Mouse (Mus musculus) forebrain, embryonic 12.5 days (tissue): ENCODE results near the gene Klhdc9. TPM values are rescaled to one million over a fixed set of nuclear protein-coding genes. Genes with fewer than 3 reads are reported as not detected.

ENCODE experiments used
- ATAC-seq: fragments of 200-750 bp; cut with Nextera tagmentation; 2 replicates; pipeline ENCODE4 v1.8.0; 2017; ENCODE audit warnings: moderate TSS enrichment; ENCODE audit not compliant: low FRiP score
- H3K27ac ChIP-seq: fragments of 300-500 bp; sonication (generic); 2 replicates; pipeline ENCODE4 v1.5.1; 2016; ENCODE audit warnings: mild to moderate bottlenecking
- H3K27me3 ChIP-seq: fragments of 300-500 bp; sonication (generic); 2 replicates; pipeline ENCODE4 v1.6.1; 2016; ENCODE audit warnings: mild to moderate bottlenecking
- H3K36me3 ChIP-seq: fragments of 300-500 bp; sonication (generic); replicated peaks from 2 replicates; pipeline ENCODE4 v1.6.1; 2016; ENCODE audit warnings: mild to moderate bottlenecking
- H3K4me1 ChIP-seq: fragments of 300-500 bp; sonication (generic); 2 replicates; pipeline ENCODE4 v1.6.1; 2016
- H3K4me2 ChIP-seq: fragments of 300-500 bp; sonication (generic); 2 replicates; pipeline ENCODE4 v1.6.1; 2016; ENCODE audit warnings: mild to moderate bottlenecking, moderate library complexity
- H3K4me3 ChIP-seq: fragments of 300-500 bp; sonication (generic); replicated peaks from 2 replicates; pipeline ENCODE4 v1.5.1; 2016; ENCODE audit warnings: mild to moderate bottlenecking
- H3K9ac ChIP-seq: fragments of 300-500 bp; sonication (generic); 2 replicates; pipeline ENCODE4 v1.6.1; 2016; ENCODE audit warnings: mild to moderate bottlenecking
- H3K9me3 ChIP-seq: fragments of 300-500 bp; sonication (generic); 2 replicates; pipeline ENCODE4 v1.6.1; 2016
- WGBS: fragments of 180-500 bp; shearing (Covaris S2); methylation state at CpG from one replicate; pipeline ENCODE4 v1.1.7; 2016; 5-methylcytosine and 5-hydroxymethylcytosine counted together
- polyA plus RNA-seq: library from polyadenylated mRNA; unstranded; fragments of >200 nt; fragmentation: Nextera tagmentation; extraction: Ambion mirVana; gene quantifications from 2 replicates; pipeline ENCODE4 v1.2.1, GENCODE M21; 2016

Klhdc9 gene
- 2.5 and 2.6 TPM in 2 replicates for polyA plus RNA-seq

DNA sequence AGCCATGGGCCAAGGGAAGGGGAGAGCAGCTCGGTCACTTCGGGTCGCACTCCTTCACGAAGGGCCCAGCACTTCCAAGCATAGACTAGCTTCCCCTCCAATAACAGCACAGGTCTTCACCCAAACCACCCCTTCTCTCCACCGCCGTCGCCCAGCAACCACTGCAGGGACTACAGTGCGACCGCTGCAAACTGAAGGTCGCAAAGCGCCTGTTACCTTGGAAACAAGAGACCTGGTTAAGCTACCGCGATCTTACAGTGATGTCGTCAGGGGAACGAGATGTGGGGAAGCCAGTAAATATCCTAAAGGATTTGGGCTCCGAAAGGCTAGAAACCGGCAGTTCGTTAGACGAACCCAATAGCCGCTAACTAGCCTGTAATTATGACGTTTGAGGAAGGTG lies at the start of gene Klhdc9:
Klhdc9 (minus strand) TSS at position 143 of the 400 bp plus-strand sequence.
- Histone ChIP-seq H3K27me3 (no peaks in the 10 kb centered on the region), H3K4me2 (peak within 1 kb of the TSS; percentile 81), H3K9me3 (no peaks in the 10 kb centered on the region), H3K9ac (peak within 1 kb of the TSS; percentile 63), H3K27ac (peak within 1 kb of the TSS; percentile 80), H3K36me3 (peaks cover 21% of the 10 kb centered on the region), H3K4me3 (peak within 1 kb of the TSS; percentile 52), H3K4me1 (peaks cover 10% of the 10 kb centered on the region)
- ATAC-seq: peak; percentile 96
- WGBS: under 1% methylated on average over 21 of the region's 21 CpGs

DNA sequence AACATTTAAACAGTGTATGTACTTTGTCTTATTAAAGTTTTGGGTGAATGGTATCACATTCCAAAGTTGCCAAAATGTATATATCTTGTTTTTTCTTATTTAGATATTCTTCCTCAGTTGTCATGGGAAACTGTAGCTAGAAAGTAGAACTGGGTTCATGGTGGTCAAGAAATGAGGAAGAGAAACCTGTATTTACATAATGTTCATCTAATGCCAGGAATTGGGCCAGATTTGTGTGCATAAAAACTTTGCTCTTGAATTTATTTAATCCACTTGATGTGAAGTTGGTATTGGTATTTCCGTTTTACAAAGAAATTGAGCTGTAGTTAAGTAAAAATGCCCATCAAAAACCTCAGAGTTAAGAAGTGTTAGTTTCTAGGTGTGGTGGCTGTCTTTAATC lies 49.6 kb upstream of the Klhdc9 start:
- peaks cover 20% of the 10 kb centered on the region for H3K4me1 ChIP-seq
- H3K4me2 ChIP-seq: no peak overlapping the region
- H3K4me3 ChIP-seq: no peak overlapping the region
- ATAC-seq: no peak
- 79% methylated on average over 1 of the region's 1 CpGs for WGBS
- no peak overlapping the region for H3K9ac ChIP-seq
- H3K27ac ChIP-seq: no peak overlapping the region
- peaks cover 12% of the 10 kb centered on the region for H3K36me3 ChIP-seq
- H3K9me3 ChIP-seq: no peaks in the 10 kb centered on the region
- peaks cover 31% of the 10 kb centered on the region for H3K27me3 ChIP-seq

DNA sequence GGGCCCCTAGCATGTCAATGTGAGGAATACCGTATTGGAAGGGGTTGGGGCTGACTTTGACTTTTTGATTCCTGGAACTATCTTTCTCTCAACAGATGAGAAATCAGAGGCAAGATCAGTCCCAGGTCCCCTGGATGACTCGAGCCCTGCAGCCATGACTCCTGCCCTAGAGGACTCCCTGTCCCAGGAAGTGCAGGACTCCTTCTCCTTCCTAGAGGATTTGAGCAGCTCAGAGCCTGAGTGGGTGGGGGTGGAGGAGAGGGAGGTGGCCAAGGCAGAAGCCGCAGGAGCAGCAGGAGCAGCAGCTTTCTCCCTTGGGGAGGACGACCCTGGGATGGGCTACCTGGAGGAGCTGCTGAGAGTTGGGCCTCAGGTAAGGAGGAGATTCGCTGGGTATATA lies 46.7 kb upstream of the Klhdc9 start:
- 80% methylated on average over 5 of the region's 5 CpGs for WGBS
- ATAC-seq: no peak

DNA sequence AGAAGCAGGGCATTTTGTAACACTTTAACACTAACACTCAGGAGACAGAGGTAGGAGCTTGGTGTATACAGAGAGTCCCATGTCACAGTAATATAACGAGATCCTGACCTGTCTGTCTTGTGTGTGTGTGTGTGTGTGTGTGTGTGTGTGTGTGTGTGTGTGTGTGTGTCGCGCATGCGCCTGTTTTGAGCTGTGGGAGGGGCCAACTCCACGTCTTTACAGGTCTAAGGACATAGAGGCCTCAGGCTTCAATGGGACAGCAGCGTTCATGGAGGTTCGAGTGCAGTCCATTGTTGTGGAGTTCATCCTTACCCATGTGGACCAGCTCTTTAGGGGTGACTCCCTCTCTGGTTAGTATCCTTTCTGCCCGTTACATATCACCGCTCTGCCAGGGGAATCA lies 42.4 kb upstream of the Klhdc9 start:
- H3K27me3 ChIP-seq: peaks cover 23% of the 10 kb centered on the region
- no peak overlapping the region for H3K4me2 ChIP-seq
- no peak overlapping the region for H3K27ac ChIP-seq
- 85% methylated on average over 9 of the region's 9 CpGs for WGBS
- H3K4me3 ChIP-seq: no peak overlapping the region
- H3K4me1 ChIP-seq: no peaks in the 10 kb centered on the region
- H3K36me3 ChIP-seq: no peaks in the 10 kb centered on the region
- no peaks in the 10 kb centered on the region for H3K9me3 ChIP-seq
- ATAC-seq: no peak
- no peak overlapping the region for H3K9ac ChIP-seq

More for the DNA sequence above, 46.7 kb upstream of the Klhdc9 start:
- no peak overlapping the region for H3K4me2 ChIP-seq
- no peak overlapping the region for H3K4me3 ChIP-seq
- no peaks in the 10 kb centered on the region for H3K9me3 ChIP-seq
- peaks cover 31% of the 10 kb centered on the region for H3K27me3 ChIP-seq
- H3K4me1 ChIP-seq: no peaks in the 10 kb centered on the region
- H3K27ac ChIP-seq: no peak overlapping the region
- H3K36me3 ChIP-seq: no peaks in the 10 kb centered on the region
- no peak overlapping the region for H3K9ac ChIP-seq

DNA sequence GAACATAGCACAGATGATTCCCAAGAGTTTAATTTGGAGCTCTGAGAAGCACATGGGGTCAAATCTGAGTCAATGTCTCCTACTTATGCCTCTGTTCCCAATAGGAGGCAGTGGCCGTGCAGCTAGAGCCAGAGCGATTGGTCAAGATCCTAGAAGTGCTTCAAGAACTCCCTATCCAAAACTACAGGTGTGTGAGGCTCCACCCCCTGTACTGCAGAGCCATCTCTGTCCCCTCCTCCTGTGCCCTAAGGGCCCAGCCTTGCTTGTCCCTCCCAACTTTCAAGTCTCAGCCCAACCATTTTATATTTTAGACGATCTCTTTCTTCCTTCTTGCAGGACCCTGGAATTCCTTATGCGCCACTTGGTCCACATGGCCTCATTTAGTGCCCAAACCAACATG lies 41.2 kb upstream of the Klhdc9 start:
- 86% methylated on average over 4 of the region's 4 CpGs for WGBS
- Histone ChIP-seq H3K4me2 (no peak overlapping the region), H3K27ac (no peak overlapping the region), H3K27me3 (peaks cover 19% of the 10 kb centered on the region; the same call in 1 of the 2 replicates), H3K4me1 (no peaks in the 10 kb centered on the region), H3K36me3 (no peaks in the 10 kb centered on the region), H3K9me3 (no peaks in the 10 kb centered on the region), H3K4me3 (no peak overlapping the region), H3K9ac (no peak overlapping the region)
- ATAC-seq: no peak

DNA sequence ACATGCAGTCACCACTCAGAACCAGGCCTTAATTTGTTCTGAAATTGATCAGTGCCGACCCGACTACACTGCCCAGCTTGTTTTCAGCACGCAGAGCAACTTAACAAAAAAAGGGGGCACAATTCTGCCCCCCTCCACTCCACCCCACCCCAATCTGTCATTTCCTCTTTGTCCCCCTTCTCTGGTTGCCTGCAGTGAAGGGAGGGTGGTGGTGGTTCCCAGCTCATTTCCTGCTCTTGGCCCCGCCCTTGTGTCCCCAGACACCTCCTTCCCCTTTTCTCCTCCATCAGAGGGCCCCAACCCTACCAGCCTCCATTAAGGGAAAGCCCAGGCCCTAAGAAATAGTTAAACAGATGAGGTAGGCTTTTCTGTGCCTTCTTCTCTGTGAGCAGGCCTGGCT lies 29.5 kb upstream of the Klhdc9 start:
- no peak overlapping the region for H3K27ac ChIP-seq
- no peak overlapping the region for H3K4me3 ChIP-seq
- 83% methylated on average over 4 of the region's 4 CpGs for WGBS
- no peak overlapping the region for H3K4me2 ChIP-seq
- no peak overlapping the region for H3K9ac ChIP-seq
- H3K36me3 ChIP-seq: no peaks in the 10 kb centered on the region
- ATAC-seq: no peak
- peaks cover 14% of the 10 kb centered on the region; the same call in 1 of the 2 replicates for H3K27me3 ChIP-seq
- no peaks in the 10 kb centered on the region for H3K4me1 ChIP-seq
- H3K9me3 ChIP-seq: no peaks in the 10 kb centered on the region

DNA sequence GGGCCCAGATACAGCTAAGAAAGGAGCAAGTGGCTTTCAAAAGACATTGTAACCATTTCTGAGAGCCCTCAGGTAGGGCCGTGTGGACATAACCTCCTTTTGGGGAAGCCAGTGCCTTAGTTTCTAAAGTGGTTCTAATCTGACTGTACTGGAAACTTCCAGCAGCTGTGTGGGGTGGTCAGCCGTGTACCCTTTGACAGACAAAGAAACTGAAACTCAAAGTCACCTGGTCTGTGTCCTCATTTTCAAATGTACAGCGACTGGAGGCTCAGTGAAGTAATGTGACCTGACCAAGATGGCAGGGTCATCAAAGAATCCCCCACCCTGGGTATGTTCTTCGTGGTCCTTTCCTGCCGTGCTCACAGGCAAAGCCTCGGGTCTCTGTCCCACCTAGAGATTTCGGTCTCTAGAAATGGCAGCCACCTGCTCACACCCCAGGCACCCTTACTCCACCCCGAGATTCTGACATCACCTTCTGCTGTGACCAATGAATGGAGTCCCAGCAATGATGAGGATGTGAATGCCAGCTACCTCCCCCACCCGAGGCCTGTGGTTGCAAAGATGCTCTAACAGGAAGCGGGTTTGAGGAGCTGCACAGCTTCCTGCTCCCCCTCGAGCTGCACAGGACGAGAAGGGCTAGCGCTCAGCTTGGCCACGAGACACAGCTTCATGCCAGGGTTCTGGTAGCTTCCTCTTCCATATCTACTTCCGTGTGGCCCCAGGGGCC lies 27.9 kb upstream of the Klhdc9 start, which contains the start of gene Arhgap30:
Arhgap30 (plus strand) TSS at position 579 of the 727 bp plus-strand sequence.
- H3K27ac ChIP-seq: no peak within 1 kb of the TSS
- no peak within 1 kb of the TSS for H3K4me2 ChIP-seq
- no peaks in the 10 kb centered on the region for H3K4me1 ChIP-seq
- WGBS: 84% methylated on average over 15 of the region's 15 CpGs
- no peaks in the 10 kb centered on the region for H3K36me3 ChIP-seq
- H3K9ac ChIP-seq: no peak within 1 kb of the TSS
- H3K9me3 ChIP-seq: no peaks in the 10 kb centered on the region
- ATAC-seq: no peak
- peaks cover 14% of the 10 kb centered on the region; the same call in 1 of the 2 replicates for H3K27me3 ChIP-seq
- no peak within 1 kb of the TSS for H3K4me3 ChIP-seq

DNA sequence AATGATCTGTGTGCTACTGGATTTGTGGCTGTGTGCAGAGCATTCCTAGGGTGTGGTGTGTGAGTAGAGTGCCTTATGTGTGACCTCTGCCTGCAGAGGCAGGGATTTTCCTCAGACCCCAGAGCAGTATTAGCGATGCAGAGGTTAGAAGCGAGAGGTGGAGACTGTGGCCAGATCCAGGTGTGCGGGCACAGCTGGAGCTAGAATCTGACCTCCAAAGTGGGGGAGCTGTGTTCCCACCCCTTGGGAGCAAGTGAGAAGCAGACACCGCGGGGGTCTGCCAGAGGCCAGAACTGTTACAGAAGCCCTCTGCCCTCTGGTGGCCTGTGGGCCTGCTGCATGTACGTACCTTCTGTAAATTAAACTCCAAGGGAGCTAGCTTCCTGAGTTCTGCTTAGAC lies 26.5 kb upstream of the Klhdc9 start:
- H3K36me3 ChIP-seq: no peaks in the 10 kb centered on the region
- H3K27ac ChIP-seq: no peak overlapping the region
- H3K4me1 ChIP-seq: no peaks in the 10 kb centered on the region
- no peaks in the 10 kb centered on the region for H3K9me3 ChIP-seq
- peaks cover 14% of the 10 kb centered on the region; the same call in 1 of the 2 replicates for H3K27me3 ChIP-seq
- H3K9ac ChIP-seq: no peak overlapping the region
- no peak overlapping the region for H3K4me3 ChIP-seq
- no peak overlapping the region for H3K4me2 ChIP-seq
- 19% methylated on average over 6 of the region's 6 CpGs for WGBS
- no peak for ATAC-seq

DNA sequence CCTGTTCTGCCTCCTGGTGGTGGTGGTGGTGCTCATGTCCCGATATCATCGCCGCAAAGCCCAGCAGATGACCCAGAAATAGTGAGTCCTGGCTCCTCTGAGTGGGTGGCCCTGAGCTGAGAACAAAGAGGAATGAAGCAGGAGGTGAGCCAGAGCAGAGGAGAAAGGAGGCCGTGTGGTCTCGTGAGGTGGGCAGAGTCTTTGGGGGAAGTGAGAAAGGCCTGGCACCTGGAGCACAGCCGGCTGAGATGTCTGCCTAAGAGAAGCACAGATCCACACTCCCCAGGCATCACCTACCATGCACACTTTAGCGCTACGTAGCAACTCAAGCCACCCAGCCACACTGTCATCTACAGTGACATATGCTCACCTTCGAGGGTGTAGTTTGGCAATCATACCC lies 24.6 kb upstream of the Klhdc9 start:
- peaks cover 4% of the 10 kb centered on the region; the same call in 1 of the 2 replicates for H3K4me1 ChIP-seq
- no peak overlapping the region for H3K9ac ChIP-seq
- H3K9me3 ChIP-seq: no peaks in the 10 kb centered on the region
- no peak overlapping the region for H3K27ac ChIP-seq
- H3K27me3 ChIP-seq: peaks cover 28% of the 10 kb centered on the region
- H3K36me3 ChIP-seq: no peaks in the 10 kb centered on the region
- no peak overlapping the region for H3K4me3 ChIP-seq
- ATAC-seq: no peak
- WGBS: 73% methylated on average over 9 of the region's 9 CpGs
- H3K4me2 ChIP-seq: no peak overlapping the region

DNA sequence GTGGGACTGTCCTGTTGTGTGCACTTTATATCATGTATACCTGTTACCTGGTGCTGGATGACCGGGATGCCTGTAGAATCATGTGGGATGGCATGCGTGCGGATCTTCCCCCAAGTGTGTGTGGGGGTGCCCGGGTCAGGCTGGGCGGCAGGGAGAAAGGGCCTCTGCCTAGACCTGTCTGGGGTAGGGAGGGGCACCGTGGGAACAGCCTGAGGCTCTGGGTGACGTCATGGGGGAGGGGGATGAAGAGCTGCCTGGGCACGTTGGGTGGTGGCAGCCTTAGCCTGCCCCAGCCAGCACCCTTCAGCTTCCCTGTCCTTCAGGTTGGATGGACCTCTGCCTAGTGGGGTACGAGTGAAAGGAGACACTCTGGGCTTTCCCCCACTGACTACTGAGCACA lies 23.8 kb upstream of the Klhdc9 start:
- no peak overlapping the region for H3K4me3 ChIP-seq
- H3K36me3 ChIP-seq: no peaks in the 10 kb centered on the region
- no peak overlapping the region for H3K9ac ChIP-seq
- H3K4me1 ChIP-seq: peaks cover 12% of the 10 kb centered on the region
- no peak overlapping the region for H3K4me2 ChIP-seq
- H3K27me3 ChIP-seq: peaks cover 36% of the 10 kb centered on the region
- ATAC-seq: no peak
- WGBS: 64% methylated on average over 9 of the region's 9 CpGs
- no peak overlapping the region for H3K27ac ChIP-seq
- no peaks in the 10 kb centered on the region for H3K9me3 ChIP-seq

DNA sequence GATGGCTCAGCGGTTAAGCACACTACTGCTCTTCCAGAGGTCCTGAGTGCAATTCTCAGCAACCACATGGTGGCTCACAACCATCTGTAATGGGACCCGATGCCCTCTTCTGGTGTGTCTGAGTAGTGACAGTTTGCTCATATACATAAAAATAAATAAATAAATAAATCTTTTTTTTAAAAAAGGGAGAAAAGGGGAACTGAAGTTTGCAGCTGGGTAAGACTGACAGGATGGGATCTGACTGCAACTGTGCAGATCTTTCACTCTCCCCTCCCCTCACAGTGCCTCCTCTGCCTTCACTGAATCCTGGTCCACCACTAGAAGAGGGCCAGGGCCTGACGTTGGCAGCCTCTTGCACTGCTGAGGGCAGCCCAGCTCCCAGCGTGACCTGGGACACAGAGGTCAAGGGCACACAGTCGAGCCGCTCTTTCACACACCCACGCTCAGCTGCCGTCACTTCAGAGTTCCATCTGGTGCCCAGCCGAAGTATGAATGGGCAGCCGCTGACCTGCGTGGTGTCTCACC lies 21.6 kb upstream of the Klhdc9 start:
- Histone ChIP-seq H3K27ac (no peak overlapping the region), H3K4me1 (peaks cover 14% of the 10 kb centered on the region), H3K27me3 (peaks cover 48% of the 10 kb centered on the region), H3K9me3 (no peaks in the 10 kb centered on the region), H3K4me2 (no peak overlapping the region), H3K9ac (no peak overlapping the region), H3K4me3 (no peak overlapping the region), H3K36me3 (no peaks in the 10 kb centered on the region)
- no peak for ATAC-seq
- WGBS: 83% methylated on average over 11 of the region's 11 CpGs

DNA sequence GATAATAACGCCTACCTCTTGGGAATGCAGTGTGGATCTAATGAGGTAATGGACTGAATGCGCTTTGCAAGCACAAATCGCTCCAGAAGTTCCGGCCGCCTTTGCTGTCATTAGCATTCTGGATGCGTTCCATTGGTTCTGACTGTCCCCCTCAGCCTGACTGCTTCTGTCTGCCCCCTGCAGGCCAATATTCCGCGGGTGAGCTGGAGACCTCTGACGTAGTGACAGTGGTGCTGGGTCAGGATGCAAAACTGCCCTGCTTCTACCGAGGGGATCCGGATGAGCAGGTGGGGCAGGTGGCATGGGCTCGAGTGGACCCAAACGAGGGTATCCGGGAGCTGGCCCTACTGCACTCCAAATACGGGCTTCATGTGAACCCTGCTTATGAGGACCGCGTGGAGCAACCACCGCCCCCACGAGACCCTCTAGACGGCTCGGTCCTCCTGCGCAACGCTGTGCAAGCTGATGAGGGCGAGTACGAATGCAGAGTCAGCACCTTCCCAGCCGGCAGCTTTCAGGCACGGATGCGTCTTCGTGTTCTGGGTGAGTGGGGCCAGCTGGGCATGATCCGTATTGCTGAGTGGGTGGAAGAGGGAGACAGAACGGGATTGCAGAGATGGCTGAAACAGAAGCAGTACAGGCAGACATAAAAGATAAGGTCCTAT lies 19.5 kb upstream of the Klhdc9 start:
- WGBS: 3% methylated on average over 31 of the region's 31 CpGs
- Histone ChIP-seq H3K27me3 (peaks cover 47% of the 10 kb centered on the region), H3K27ac (no peak overlapping the region), H3K4me1 (peaks cover 14% of the 10 kb centered on the region), H3K36me3 (no peaks in the 10 kb centered on the region), H3K9ac (peak overlapping the region; percentile 45; the same call in 1 of the 2 replicates), H3K4me3 (peak overlapping the region; percentile 33), H3K4me2 (peak overlapping the region; percentile 52), H3K9me3 (no peaks in the 10 kb centered on the region)
- peak; percentile 85 for ATAC-seq
